Mouse (Mus musculus) bone marrow, adult 2 months (tissue): Measurements from ENCODE around the gene Arid4a. TPM values are rescaled to one million over a fixed set of nuclear protein-coding genes. Genes with fewer than 3 reads are reported as not detected.

Experiments used
- H3K27ac ChIP-seq: fragments of 200-500 bp; 2 replicates; pipeline ENCODE4 v1.5.1; 2012; ENCODE audit warnings: low read depth, mild to moderate bottlenecking, control low read depth, inconsistent platforms, low read length; ENCODE audit not compliant: control insufficient read depth, poor library complexity, insufficient read depth
- H3K4me1 ChIP-seq: fragments of 200-500 bp; 2 replicates; pipeline ENCODE4 v1.6.1; 2011; ENCODE audit warnings: low read length; ENCODE audit not compliant: control insufficient read depth, insufficient read depth
- H3K4me3 ChIP-seq: fragments of 200-500 bp; replicated peaks from 2 replicates; pipeline ENCODE3; 2011; ENCODE audit warnings: mild to moderate bottlenecking, low read depth, low read length, control low read depth; ENCODE audit not compliant: control insufficient read depth
- CTCF ChIP-seq: fragments of 200-500 bp; IDR thresholded peaks from 2 replicates; pipeline ENCODE4 v1.5.1; 2011; ENCODE audit warnings: low read length, control low read depth; ENCODE audit not compliant: control insufficient read depth, insufficient read depth
- POLR2A ChIP-seq: fragments of 200-500 bp; IDR thresholded peaks from 2 replicates; pipeline ENCODE4 v1.6.1; 2011; ENCODE audit warnings: low read depth, mild to moderate bottlenecking, control low read depth, low read length, borderline replicate concordance; ENCODE audit not compliant: control insufficient read depth
- WGBS: fragments of 180-500 bp; shearing (Covaris S2); methylation state at CpG from one replicate; pipeline ENCODE4 v1.1.7; 2018; 5-methylcytosine and 5-hydroxymethylcytosine counted together
- polyA plus RNA-seq: library from polyadenylated mRNA; stranded (reverse); fragments of >200 nt; gene quantifications from 2 replicates; pipeline ENCODE4 v1.2.4, GENCODE M21; 2011; ENCODE audit warnings: low replicate concordance; ENCODE audit not compliant: missing spikeins, insufficient read depth, insufficient read length

The Arid4a gene
- polyA plus RNA-seq, 1 experiment: 58.7 TPM

DNA sequence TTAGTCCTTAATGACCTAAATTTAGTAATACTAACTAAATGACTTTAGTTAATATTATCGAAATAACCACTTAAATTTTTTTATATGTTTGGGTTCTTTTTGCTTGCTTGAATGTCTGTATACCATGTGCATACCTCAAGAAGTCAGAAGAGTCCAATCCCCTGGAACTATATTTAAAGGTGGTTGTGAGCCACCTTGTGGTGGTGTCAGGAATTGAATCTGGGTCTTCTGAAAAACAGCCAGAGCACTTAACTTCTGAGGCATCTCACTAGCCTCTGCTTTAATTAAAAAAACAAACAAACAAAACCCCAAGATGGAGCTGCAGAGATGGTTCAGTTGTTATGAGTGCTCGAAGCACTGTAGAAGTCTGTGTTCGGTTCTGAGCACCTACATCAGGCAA is 131.9 kb downstream of the Arid4a start:
- TF ChIP-seq CTCF: no peak
- no peak for TF ChIP-seq POLR2A
- 74% methylated on average over 3 of the region's 3 CpGs for WGBS
- Histone ChIP-seq H3K27ac (no peak overlapping the region), H3K4me1 (no peaks in the 10 kb centered on the region), H3K4me3 (no peak overlapping the region)

Other genes with a start within 250 kb of the Arid4a start
- 2.5 and 3.8 TPM in 2 replicates for gene Frmd6, start 190.5 kb upstream of the Arid4a start, polyA plus RNA-seq
- gene Actr10, start 78.1 kb upstream of the Arid4a start, polyA plus RNA-seq: 35.6 and 59.6 TPM in 2 replicates
- 142 and 186 TPM in 2 replicates for gene Psma3, start 41.4 kb upstream of the Arid4a start, polyA plus RNA-seq
- not detected in 2 replicates for gene Tomm20l, start 95.4 kb downstream of the Arid4a start, polyA plus RNA-seq
- gene Timm9, start 120.7 kb downstream of the Arid4a start, polyA plus RNA-seq: 14.1 and 27.3 TPM in 2 replicates
- gene 2700049A03Rik, start 120.9 kb downstream of the Arid4a start, polyA plus RNA-seq: 3.3 and 5.9 TPM in 2 replicates